Mouse (Mus musculus) stomach, postnatal 0 days (tissue): ENCODE measurements around the gene Sirt2.

Experiments
- CTCF ChIP-seq: IDR thresholded peaks from 2 replicates; pipeline ENCODE4 v1.5.1; 2016; ENCODE audit warnings: antibody characterized with exemption, low read depth, mild to moderate bottlenecking, moderate library complexity
- EP300 ChIP-seq: optimal IDR thresholded peaks from 2 replicates; pipeline ENCODE3; 2016; ENCODE audit warnings: antibody characterized with exemption

GRCm38 (mm10) chr7:28817957-28818356, 51.4 kb downstream of the Sirt2 start:
- TF ChIP-seq CTCF (no peak), EP300 (no peak)
